Mouse (Mus musculus) limb, embryonic 11.5 days (tissue): ENCODE results near the gene Srebf1. TPM values are rescaled to one million over a fixed set of nuclear protein-coding genes. Genes with fewer than 3 reads are reported as not detected.

ENCODE experiments used
- ATAC-seq: fragments of 200-750 bp; cut with Nextera tagmentation; 2 replicates; pipeline ENCODE4 v1.8.0; 2017; ENCODE audit warnings: low read depth; ENCODE audit not compliant: insufficient number of reproducible peaks, low FRiP score, low TSS enrichment
- DNase-seq: peaks from one replicate; pipeline ENCODE4 v3.0.0-alpha.2; 2015; ENCODE audit warnings: low spot score
- H3K27ac ChIP-seq: fragments of 300-500 bp; sonication (generic); replicated peaks from 2 replicates; pipeline ENCODE4 v1.5.1; 2014; ENCODE audit warnings: low read depth, mild to moderate bottlenecking, low read length
- H3K27me3 ChIP-seq: fragments of 300-500 bp; sonication (generic); 2 replicates; pipeline ENCODE4 v1.6.1; 2014; ENCODE audit warnings: mild to moderate bottlenecking, low read length, mixed read lengths; ENCODE audit not compliant: control insufficient read depth, insufficient read depth
- H3K36me3 ChIP-seq: fragments of 300-500 bp; sonication (generic); 2 replicates; pipeline ENCODE4 v1.6.1; 2014; ENCODE audit warnings: mild to moderate bottlenecking, low read length, moderate library complexity, mixed read lengths; ENCODE audit not compliant: control insufficient read depth, insufficient read depth
- H3K4me1 ChIP-seq: fragments of 300-500 bp; sonication (generic); 2 replicates; pipeline ENCODE4 v1.6.1; 2014; ENCODE audit warnings: low read length, mixed read lengths; ENCODE audit not compliant: control insufficient read depth, insufficient read depth
- H3K4me2 ChIP-seq: fragments of 300-500 bp; sonication (generic); 2 replicates; pipeline ENCODE4 v1.6.1; 2014; ENCODE audit warnings: low read depth, mild to moderate bottlenecking, moderate library complexity; ENCODE audit not compliant: severe bottlenecking
- H3K4me3 ChIP-seq: fragments of 300-500 bp; sonication (generic); 2 replicates; pipeline ENCODE4 v1.5.1; 2014; ENCODE audit warnings: low read depth, low read length
- H3K9ac ChIP-seq: fragments of 300-500 bp; sonication (generic); 2 replicates; pipeline ENCODE4 v1.6.1; 2014; ENCODE audit warnings: mild to moderate bottlenecking, low read length
- H3K9me3 ChIP-seq: fragments of 300-500 bp; sonication (generic); 2 replicates; pipeline ENCODE4 v1.6.1; 2016; ENCODE audit warnings: low read length; ENCODE audit not compliant: control insufficient read depth
- WGBS: fragments of 180-500 bp; shearing (Covaris S2); extraction: QIAGEN DNeasy Blood & Tissue Kit; methylation state at CpG from one replicate; pipeline ENCODE4 v1.1.7; 2014; 5-methylcytosine and 5-hydroxymethylcytosine counted together
- polyA plus RNA-seq: library from polyadenylated mRNA; unstranded; fragments of >200 nt; fragmentation: Nextera tagmentation; extraction: Ambion mirVana; gene quantifications from 2 replicates; pipeline ENCODE4 v1.2.1, GENCODE M21; 2014

Srebf1 gene
- polyA plus RNA-seq, 1 experiment from 2014 or later, result 53.2 TPM

DNA sequence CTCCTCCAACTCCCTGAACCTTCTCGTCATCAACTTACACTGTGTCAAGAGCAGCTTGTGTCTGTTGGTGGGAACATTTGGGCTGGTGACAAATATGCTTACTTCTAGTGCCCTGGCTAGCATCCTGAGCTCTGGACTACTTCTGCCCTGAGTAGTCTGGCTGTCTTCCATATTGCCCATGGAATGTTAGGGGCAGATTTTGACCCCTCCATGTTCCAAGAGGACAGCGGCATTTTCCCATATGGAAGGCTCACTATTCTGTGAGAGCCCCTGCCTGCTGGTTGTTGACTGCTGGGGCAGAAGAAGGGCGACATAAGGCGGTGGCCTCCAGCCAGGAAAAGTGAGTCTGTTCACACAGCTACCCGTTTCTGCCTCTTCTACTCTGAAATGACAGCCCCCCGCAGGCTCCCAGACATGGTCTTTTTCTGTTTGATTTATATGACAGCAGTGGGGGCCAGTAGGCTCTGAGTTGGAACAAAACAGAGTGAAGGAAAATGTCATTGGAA lies 33.8 kb upstream of the Srebf1 start:
- DNase-seq (no peak), ATAC-seq (no peak)
- H3K4me2 ChIP-seq, result no peak overlapping the region
- H3K4me1 ChIP-seq, result peaks cover 7% of the 10 kb centered on the region
- no peaks in the 10 kb centered on the region; the same call in 1 of the 2 replicates for H3K36me3 ChIP-seq
- H3K27ac ChIP-seq, result no peak overlapping the region
- no peak overlapping the region for H3K9ac ChIP-seq
- WGBS, result 72% methylated on average over 6 of the region's 6 CpGs
- H3K27me3 ChIP-seq, result no peaks in the 10 kb centered on the region
- no peak overlapping the region for H3K4me3 ChIP-seq
- H3K9me3 ChIP-seq, result no peaks in the 10 kb centered on the region

DNA sequence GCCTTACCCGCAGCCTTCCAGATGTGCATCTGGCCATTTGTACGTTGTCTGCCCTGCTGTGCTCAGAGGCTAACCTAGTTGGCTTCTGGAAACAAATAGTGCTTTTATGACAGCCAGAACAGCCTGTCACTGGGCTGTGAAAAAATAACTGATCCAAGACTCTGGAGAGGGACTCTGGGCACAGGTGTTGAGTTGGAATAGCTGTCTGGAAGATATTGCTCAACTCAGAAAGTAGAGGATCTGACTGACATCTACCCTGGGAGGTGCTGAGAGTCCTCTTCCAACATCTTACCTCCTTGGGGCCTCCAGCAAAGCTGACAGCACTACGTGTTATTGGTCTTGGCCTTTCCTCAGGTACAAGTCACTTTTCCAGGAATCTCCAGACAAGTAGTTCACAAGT lies 33.3 kb upstream of the Srebf1 start:
- Histone ChIP-seq H3K27me3 (no peaks in the 10 kb centered on the region), H3K4me2 (no peak overlapping the region), H3K9ac (no peak overlapping the region), H3K9me3 (no peaks in the 10 kb centered on the region), H3K4me1 (peaks cover 7% of the 10 kb centered on the region), H3K36me3 (no peaks in the 10 kb centered on the region; the same call in 1 of the 2 replicates), H3K27ac (0 out of 2 replicates have a peak overlapping the region, but pooled peaks have one; percentile 18), H3K4me3 (no peak overlapping the region)
- ATAC-seq (no peak), DNase-seq (no peak)
- WGBS, result 62% methylated on average over 3 of the region's 3 CpGs

DNA sequence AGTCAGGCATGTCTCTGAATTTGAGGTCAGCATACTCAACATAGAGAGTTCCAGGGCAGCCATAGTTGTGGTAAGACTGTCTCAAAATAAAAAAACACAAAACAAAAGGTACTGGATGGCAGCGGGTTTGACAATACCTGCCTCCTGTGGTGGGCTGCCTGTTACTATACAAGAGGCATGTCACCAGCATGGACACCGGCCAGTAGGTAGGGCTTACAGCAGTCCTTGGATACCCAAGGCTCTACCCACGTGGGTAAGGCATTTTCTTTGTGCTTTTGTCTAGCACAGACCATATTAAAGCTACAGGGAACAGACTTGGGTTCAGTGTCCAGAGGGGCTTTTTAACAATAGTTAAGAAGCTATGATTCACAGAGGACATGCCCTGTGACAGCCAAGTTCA lies 32.8 kb upstream of the Srebf1 start:
- ATAC-seq, result no peak
- no peak overlapping the region for H3K4me3 ChIP-seq
- 83% methylated on average over 3 of the region's 3 CpGs for whole genome bisulfite sequencing
- H3K9me3 ChIP-seq, result no peaks in the 10 kb centered on the region
- H3K4me2 ChIP-seq, result no peak overlapping the region
- H3K9ac ChIP-seq, result no peak overlapping the region
- peaks cover 7% of the 10 kb centered on the region for H3K4me1 ChIP-seq
- DNase-seq, result no peak
- 0 out of 2 replicates have a peak overlapping the region, but pooled peaks have one; percentile 18 for H3K27ac ChIP-seq
- H3K27me3 ChIP-seq, result no peaks in the 10 kb centered on the region
- H3K36me3 ChIP-seq, result no peaks in the 10 kb centered on the region; the same call in 1 of the 2 replicates

DNA sequence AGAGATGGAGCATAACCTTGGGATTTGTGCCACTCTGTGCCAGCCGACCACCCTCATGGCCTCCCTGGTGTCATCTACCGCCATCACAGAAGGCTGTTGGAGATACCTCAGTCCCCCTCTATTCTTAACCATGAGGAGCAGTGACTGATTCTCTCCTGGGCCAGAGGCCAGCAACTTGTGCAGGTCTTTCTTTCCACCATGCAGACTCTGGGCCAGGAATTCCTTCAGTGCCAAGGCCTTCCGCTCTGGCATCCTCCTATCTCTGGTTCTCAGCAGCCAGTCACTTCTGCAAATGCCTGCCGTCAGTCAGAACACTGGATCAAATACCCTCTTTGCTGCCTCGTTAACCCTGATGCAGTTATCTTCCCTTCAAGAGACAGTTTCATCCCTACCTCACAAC lies 31.9 kb upstream of the Srebf1 start:
- Histone ChIP-seq H3K4me2 (no peak overlapping the region), H3K9ac (no peak overlapping the region), H3K4me3 (no peak overlapping the region), H3K36me3 (no peaks in the 10 kb centered on the region; the same call in 1 of the 2 replicates), H3K27me3 (no peaks in the 10 kb centered on the region), H3K9me3 (no peaks in the 10 kb centered on the region), H3K4me1 (peaks cover 7% of the 10 kb centered on the region), H3K27ac (no peak overlapping the region)
- DNase-seq (no peak), ATAC-seq (no peak)
- 90% methylated on average over 5 of the region's 5 CpGs for WGBS

DNA sequence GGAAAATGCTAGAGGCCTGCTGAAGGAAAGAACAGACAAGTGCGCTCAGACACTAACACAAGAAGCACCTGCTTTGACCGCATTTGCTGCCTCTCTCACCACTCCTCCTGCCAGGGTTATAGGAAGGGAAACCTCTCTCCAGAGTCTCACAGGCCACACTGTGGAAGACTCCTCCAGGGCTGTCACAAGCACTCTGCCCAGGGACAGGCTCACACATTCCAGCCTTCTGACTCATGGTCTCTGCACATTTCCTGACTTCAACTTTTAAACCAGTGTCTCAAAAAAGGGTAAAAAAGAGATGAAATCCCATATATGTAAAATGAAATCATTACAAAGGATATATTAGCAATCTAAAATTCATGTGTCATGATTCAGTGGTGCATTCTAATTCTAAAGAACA lies 31.2 kb upstream of the Srebf1 start:
- H3K27ac ChIP-seq, result no peak overlapping the region
- no peaks in the 10 kb centered on the region for H3K9me3 ChIP-seq
- peaks cover 7% of the 10 kb centered on the region for H3K4me1 ChIP-seq
- no peak for DNase-seq
- no peaks in the 10 kb centered on the region for H3K27me3 ChIP-seq
- H3K36me3 ChIP-seq, result no peaks in the 10 kb centered on the region; the same call in 1 of the 2 replicates
- ATAC-seq, result no peak
- H3K4me2 ChIP-seq, result no peak overlapping the region
- 89% methylated on average over 2 of the region's 2 CpGs for WGBS
- H3K9ac ChIP-seq, result no peak overlapping the region
- no peak overlapping the region for H3K4me3 ChIP-seq

DNA sequence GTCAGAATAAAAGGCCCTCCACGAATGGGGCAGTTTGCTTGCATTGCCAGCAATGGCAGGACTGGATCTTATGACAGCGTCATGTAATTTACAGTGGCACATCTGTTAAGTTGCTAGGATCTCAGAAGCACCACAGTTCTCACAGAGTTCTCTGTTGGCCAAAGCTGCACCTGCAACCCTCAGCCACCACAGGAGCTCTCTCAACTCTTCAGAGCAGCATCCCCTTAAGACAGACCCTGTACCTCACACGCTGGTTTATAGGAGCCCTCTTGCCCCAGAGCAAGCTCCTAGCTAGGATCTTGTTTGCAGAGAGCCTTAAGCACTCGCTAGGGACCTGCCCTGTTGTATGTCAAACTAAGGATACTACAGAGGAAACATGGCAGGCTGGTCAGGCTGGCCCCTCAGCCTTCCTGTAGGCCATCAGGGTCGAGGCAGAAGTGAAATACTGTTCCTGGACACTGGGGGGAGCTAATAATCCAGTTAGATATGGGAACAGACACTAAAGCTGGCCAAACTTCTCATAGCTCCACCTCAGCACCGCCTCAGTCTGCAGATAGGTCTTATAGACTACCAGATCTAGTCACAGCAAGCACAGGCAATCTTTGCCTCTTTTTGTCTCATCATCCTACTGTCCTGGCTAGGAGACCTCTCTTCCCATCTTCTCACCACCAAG lies 28.7 kb upstream of the Srebf1 start:
- H3K9me3 ChIP-seq, result no peaks in the 10 kb centered on the region
- no peak overlapping the region for H3K4me3 ChIP-seq
- 0 out of 2 replicates have a peak overlapping the region, but pooled peaks have one; percentile 30 for H3K9ac ChIP-seq
- peaks cover 4% of the 10 kb centered on the region; the same call in 1 of the 2 replicates for H3K4me1 ChIP-seq
- ATAC-seq (no peak), DNase-seq (peak; percentile 70)
- WGBS, result 59% methylated on average over 6 of the region's 6 CpGs
- no peak overlapping the region for H3K27ac ChIP-seq
- no peak overlapping the region for H3K4me2 ChIP-seq
- H3K27me3 ChIP-seq, result no peaks in the 10 kb centered on the region
- H3K36me3 ChIP-seq, result no peaks in the 10 kb centered on the region; the same call in 1 of the 2 replicates

DNA sequence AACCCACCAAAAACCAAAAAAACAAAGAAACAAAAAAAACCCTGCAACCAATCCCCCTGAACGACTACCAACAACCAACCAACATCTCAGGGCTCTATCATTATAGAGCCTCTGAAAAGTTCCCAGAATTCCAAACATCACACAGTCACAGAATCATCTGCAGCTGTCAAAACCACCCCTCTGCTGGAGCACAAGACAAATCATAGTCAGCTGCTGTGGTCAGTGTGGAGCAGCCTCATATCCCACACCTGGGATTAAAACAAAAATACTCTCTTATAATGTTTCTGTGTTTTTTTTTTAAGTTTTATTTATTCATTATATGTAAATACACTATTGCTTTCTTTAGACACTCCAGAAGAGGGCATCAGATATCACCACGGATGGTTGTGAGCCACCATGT lies 27.5 kb upstream of the Srebf1 start:
- ATAC-seq (no peak), DNase-seq (no peak)
- H3K4me2 ChIP-seq, result no peak overlapping the region
- H3K36me3 ChIP-seq, result no peaks in the 10 kb centered on the region; the same call in 1 of the 2 replicates
- H3K9ac ChIP-seq, result no peak overlapping the region
- WGBS, result 90% methylated on average over 2 of the region's 2 CpGs
- H3K27ac ChIP-seq, result no peak overlapping the region
- H3K27me3 ChIP-seq, result no peaks in the 10 kb centered on the region
- no peaks in the 10 kb centered on the region for H3K9me3 ChIP-seq
- H3K4me1 ChIP-seq, result no peaks in the 10 kb centered on the region
- H3K4me3 ChIP-seq, result no peak overlapping the region

DNA sequence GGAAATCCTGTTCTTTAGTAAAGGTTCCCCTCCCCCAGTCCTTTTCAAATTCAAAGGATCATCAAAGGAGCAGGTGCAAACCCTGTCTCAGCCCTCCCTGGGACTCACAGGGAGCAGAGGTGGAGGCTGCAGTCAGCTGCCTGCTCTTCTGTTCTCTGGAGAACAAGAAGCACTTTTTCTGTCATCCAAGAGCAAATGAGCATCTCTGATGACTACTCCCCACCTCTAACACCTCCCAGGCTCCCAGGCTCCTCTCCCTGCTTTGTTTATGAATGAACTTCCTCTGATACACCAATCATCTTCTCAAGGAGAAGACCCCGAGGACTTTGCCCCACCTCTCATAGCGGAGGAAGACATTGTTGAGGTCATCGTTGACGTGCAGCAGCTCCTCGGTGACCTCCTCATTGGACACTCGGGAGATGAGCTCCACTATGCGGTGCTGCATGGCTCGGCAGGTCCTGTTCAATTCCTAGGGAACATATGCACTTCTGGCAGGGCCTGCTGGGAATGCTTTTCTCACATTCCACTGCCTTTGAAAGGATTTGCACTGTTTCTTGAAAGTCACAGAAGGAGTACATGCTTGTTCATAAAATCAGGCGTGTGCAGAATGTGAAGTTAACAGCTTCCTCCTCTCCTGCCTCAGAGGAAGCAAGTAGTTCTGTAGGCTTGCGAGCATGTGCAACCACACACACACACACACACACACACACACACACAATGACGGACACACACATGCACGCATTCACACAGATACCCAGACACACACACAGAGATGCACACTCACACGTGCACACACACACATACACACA lies 26.4 kb upstream of the Srebf1 start:
- no peaks in the 10 kb centered on the region for H3K36me3 ChIP-seq
- 48% methylated on average over 13 of the region's 13 CpGs for WGBS
- H3K4me2 ChIP-seq, result no peak overlapping the region
- H3K27me3 ChIP-seq, result no peaks in the 10 kb centered on the region
- ATAC-seq (no peak), DNase-seq (no peak)
- H3K4me1 ChIP-seq, result no peaks in the 10 kb centered on the region
- H3K9ac ChIP-seq, result no peak overlapping the region
- H3K9me3 ChIP-seq, result no peaks in the 10 kb centered on the region
- H3K27ac ChIP-seq, result no peak overlapping the region
- no peak overlapping the region for H3K4me3 ChIP-seq
